Mouse (Mus musculus): Measurements from ENCODE around the gene Phlpp1. TPM values are rescaled to one million over a fixed set of nuclear protein-coding genes. Genes with fewer than 3 reads are reported as not detected.

Phlpp1 gene
- polyA plus RNA-seq, 1 experiment from 2014 or later = 1.3 TPM

GRCm38 (mm10) chr1:106199686-106200085 is 28.1 kb downstream of the Phlpp1 start:
- Histone ChIP-seq H3K27me3 (ENCODE audit: control insufficient read depth, insufficient read depth, low read length) (no peaks in the 10 kb centered on the region), H3K9me3 (ENCODE audit: control insufficient read depth, low read length) (no peaks in the 10 kb centered on the region), H3K4me3 (ENCODE audit: low read depth, low read length) (no peak overlapping the region), H3K27ac (replicated peaks) (peak overlapping the region; percentile 35; the same call in 1 of the 2 replicates), H3K4me2 (replicated peaks; ENCODE audit: low read depth) (no peak overlapping the region), H3K36me3 (ENCODE audit: control insufficient read depth, insufficient read depth, low read length) (no peaks in the 10 kb centered on the region), H3K4me1 (replicated peaks; ENCODE audit: control insufficient read depth, insufficient read depth) (no peaks in the 10 kb centered on the region), H3K9ac (ENCODE audit: low read length) (no peak overlapping the region)
- TF ChIP-seq EP300 (optimal IDR thresholded peaks at IDR 0.05) (no peak), CTCF (IDR thresholded peaks at IDR 0.05; ENCODE audit: low read depth) (no peak)
- 39% methylated on average over 2 of the region's 2 CpGs for WGBS
- DNase-seq (ENCODE audit: low spot score) = peak; percentile 20
- no peak for ATAC-seq (ENCODE audit: low FRiP score, low TSS enrichment)

GRCm38 (mm10) chr1:106201025-106201424 is 29.5 kb downstream of the Phlpp1 start:
- no peak overlapping the region for H3K9ac ChIP-seq (ENCODE audit: low read length)
- ATAC-seq (ENCODE audit: low FRiP score, low TSS enrichment) (no peak), DNase-seq (ENCODE audit: low spot score) (no peak)
- no peak overlapping the region for H3K4me3 ChIP-seq (ENCODE audit: low read depth, low read length)
- no peaks in the 10 kb centered on the region for H3K4me1 ChIP-seq (replicated peaks; ENCODE audit: control insufficient read depth, insufficient read depth)
- no peak overlapping the region for H3K27ac ChIP-seq (replicated peaks)
- TF ChIP-seq CTCF (IDR thresholded peaks at IDR 0.05; ENCODE audit: low read depth) (no peak), EP300 (optimal IDR thresholded peaks at IDR 0.05) (no peak)
- no peak overlapping the region for H3K4me2 ChIP-seq (replicated peaks; ENCODE audit: low read depth)
- WGBS = 89% methylated on average over 1 of the region's 1 CpGs
- no peaks in the 10 kb centered on the region for H3K27me3 ChIP-seq (ENCODE audit: control insufficient read depth, insufficient read depth, low read length)
- no peaks in the 10 kb centered on the region for H3K36me3 ChIP-seq (ENCODE audit: control insufficient read depth, insufficient read depth, low read length)
- no peaks in the 10 kb centered on the region for H3K9me3 ChIP-seq (ENCODE audit: control insufficient read depth, low read length)

GRCm38 (mm10) chr1:106201929-106202328 is 30.4 kb downstream of the Phlpp1 start:
- Histone ChIP-seq H3K4me2 (replicated peaks; ENCODE audit: low read depth) (no peak overlapping the region), H3K9me3 (ENCODE audit: control insufficient read depth, low read length) (no peaks in the 10 kb centered on the region), H3K27ac (replicated peaks) (no peak overlapping the region), H3K36me3 (ENCODE audit: control insufficient read depth, insufficient read depth, low read length) (no peaks in the 10 kb centered on the region), H3K27me3 (ENCODE audit: control insufficient read depth, insufficient read depth, low read length) (no peaks in the 10 kb centered on the region), H3K9ac (ENCODE audit: low read length) (no peak overlapping the region), H3K4me1 (replicated peaks; ENCODE audit: control insufficient read depth, insufficient read depth) (no peaks in the 10 kb centered on the region), H3K4me3 (ENCODE audit: low read depth, low read length) (no peak overlapping the region)
- no peak for TF ChIP-seq CTCF (IDR thresholded peaks at IDR 0.05; ENCODE audit: low read depth)
- TF ChIP-seq EP300 (optimal IDR thresholded peaks at IDR 0.05) = no peak
- ATAC-seq (ENCODE audit: low FRiP score, low TSS enrichment) = no peak
- whole genome bisulfite sequencing = 73% methylated on average over 4 of the region's 4 CpGs
- no peak for DNase-seq (ENCODE audit: low spot score)

- no peaks in the 10 kb centered on the region for H3K4me1 ChIP-seq (replicated peaks; ENCODE audit: control insufficient read depth, insufficient read depth)
- H3K9me3 ChIP-seq (ENCODE audit: control insufficient read depth, low read length) = no peaks in the 10 kb centered on the region
- no peak overlapping the region for H3K9ac ChIP-seq (ENCODE audit: low read length)
- TF ChIP-seq EP300 (optimal IDR thresholded peaks at IDR 0.05) (no peak), CTCF (IDR thresholded peaks at IDR 0.05; ENCODE audit: low read depth) (no peak)
- no peaks in the 10 kb centered on the region for H3K36me3 ChIP-seq (ENCODE audit: control insufficient read depth, insufficient read depth, low read length)
- ATAC-seq (ENCODE audit: low FRiP score, low TSS enrichment) = no peak
- no peak for DNase-seq (ENCODE audit: low spot score)
- H3K27ac ChIP-seq (replicated peaks) = no peak overlapping the region
- no peak overlapping the region for H3K4me3 ChIP-seq (ENCODE audit: low read depth, low read length)
- H3K27me3 ChIP-seq (ENCODE audit: control insufficient read depth, insufficient read depth, low read length) = no peaks in the 10 kb centered on the region
- 70% methylated on average over 3 of the region's 3 CpGs for WGBS
- H3K4me2 ChIP-seq (replicated peaks; ENCODE audit: low read depth) = no peak overlapping the region
These were observed 32.4 kb downstream of the Phlpp1 start for GRCm38 (mm10) chr1:106203942-106204341.

GRCm38 (mm10) chr1:106204350-106204749 is 32.8 kb downstream of the Phlpp1 start:
- Histone ChIP-seq H3K27ac (replicated peaks) (no peak overlapping the region), H3K4me2 (replicated peaks; ENCODE audit: low read depth) (no peak overlapping the region), H3K36me3 (ENCODE audit: control insufficient read depth, insufficient read depth, low read length) (no peaks in the 10 kb centered on the region), H3K4me3 (ENCODE audit: low read depth, low read length) (no peak overlapping the region), H3K9me3 (ENCODE audit: control insufficient read depth, low read length) (no peaks in the 10 kb centered on the region), H3K4me1 (replicated peaks; ENCODE audit: control insufficient read depth, insufficient read depth) (no peaks in the 10 kb centered on the region), H3K27me3 (ENCODE audit: control insufficient read depth, insufficient read depth, low read length) (no peaks in the 10 kb centered on the region), H3K9ac (ENCODE audit: low read length) (no peak overlapping the region)
- no peak for DNase-seq (ENCODE audit: low spot score)
- 40% methylated on average over 3 of the region's 3 CpGs for WGBS
- no peak for TF ChIP-seq CTCF (IDR thresholded peaks at IDR 0.05; ENCODE audit: low read depth)
- no peak for TF ChIP-seq EP300 (optimal IDR thresholded peaks at IDR 0.05)
- no peak for ATAC-seq (ENCODE audit: low FRiP score, low TSS enrichment)

GRCm38 (mm10) chr1:106208581-106208980 is 37.0 kb downstream of the Phlpp1 start:
- no peak overlapping the region for H3K27ac ChIP-seq (replicated peaks)
- WGBS = 60% methylated on average over 5 of the region's 5 CpGs
- H3K27me3 ChIP-seq (ENCODE audit: control insufficient read depth, insufficient read depth, low read length) = no peaks in the 10 kb centered on the region
- H3K9ac ChIP-seq (ENCODE audit: low read length) = no peak overlapping the region
- no peaks in the 10 kb centered on the region for H3K36me3 ChIP-seq (ENCODE audit: control insufficient read depth, insufficient read depth, low read length)
- no peaks in the 10 kb centered on the region for H3K4me1 ChIP-seq (replicated peaks; ENCODE audit: control insufficient read depth, insufficient read depth)
- no peaks in the 10 kb centered on the region for H3K9me3 ChIP-seq (ENCODE audit: control insufficient read depth, low read length)
- TF ChIP-seq CTCF (IDR thresholded peaks at IDR 0.05; ENCODE audit: low read depth) (no peak), EP300 (optimal IDR thresholded peaks at IDR 0.05) (no peak)
- DNase-seq (ENCODE audit: low spot score) (no peak), ATAC-seq (ENCODE audit: low FRiP score, low TSS enrichment) (no peak)
- no peak overlapping the region for H3K4me3 ChIP-seq (ENCODE audit: low read depth, low read length)
- no peak overlapping the region for H3K4me2 ChIP-seq (replicated peaks; ENCODE audit: low read depth)
